Comparison of ENCODE assay signal across 16 mouse cellular contexts in genomic region chr5:64342138-64342537, GRCm38 (mm10).
DNase-seq lines count a peak whose midpoint lies in the region; ATAC-seq and TF ChIP-seq lines count a peak whose summit lies in the region.
"Had no signal": no experiment of that assay in that cellular context is flagged by ENCODE, and none has a peak within 500 bp of the region (broad histone marks: within the 10 kb centered on the region; RNA-seq: fewer than 3 reads in every experiment).

No protein-coding gene starts in this region.

- intact Hi-C loops in left cerebral cortex, adult 2 months (cut with DNase I): loop anchor here (5.0 kb wide), 1 partner anchor 45 kb away; no protein-coding TSS in a partner anchor

- 0 out of 2 replicates have a peak, but pooled peaks cover 12% of the 10 kb centered on the region for H3K36me3 ChIP-seq in kidney, embryonic 16.5 days (ENCODE audit: insufficient read depth, low read length)
- H3K36me3 ChIP-seq in hindbrain, embryonic 12.5 days: no peaks in the 10 kb centered on the region; the same call in 1 of the 2 replicates
- H3K36me3 ChIP-seq: hindbrain, embryonic 15.5 days had no signal

- no peak overlapping the region for H3K4me3 ChIP-seq in kidney, embryonic 16.5 days (ENCODE audit: low read length)
- no peak overlapping the region for H3K4me3 ChIP-seq in hindbrain, embryonic 12.5 days
- no peak overlapping the region for H3K4me3 ChIP-seq in left cerebral cortex, adult 2 months
- H3K4me3 ChIP-seq: erythroblast, embryonic 14.5 days; hindbrain, embryonic 15.5 days had no signal

- H3K27ac ChIP-seq in kidney, embryonic 16.5 days (ENCODE audit: low read length): peak overlapping the region; percentile 41
- H3K27ac ChIP-seq in hindbrain, embryonic 12.5 days: no peak overlapping the region
- no peak overlapping the region for H3K27ac ChIP-seq in left cerebral cortex, adult 2 months
- H3K27ac ChIP-seq: hindbrain, embryonic 15.5 days had no signal

- WGBS in kidney, embryonic 16.5 days: 57% methylated on average over 10 of the region's 10 CpGs
- WGBS in hindbrain, embryonic 12.5 days: 87% methylated on average over 10 of the region's 10 CpGs

- no peak overlapping the region for H3K4me2 ChIP-seq in kidney, embryonic 16.5 days (replicated peaks; ENCODE audit: low read depth, low read length)
- no peak overlapping the region for H3K4me2 ChIP-seq in hindbrain, embryonic 12.5 days (replicated peaks)
- H3K4me2 ChIP-seq: heart, embryonic 11.5 days; hindbrain, embryonic 15.5 days had no signal

- no peaks in the 10 kb centered on the region for H3K9me3 ChIP-seq in kidney, embryonic 16.5 days (ENCODE audit: low read length)
- H3K9me3 ChIP-seq in hindbrain, embryonic 12.5 days (replicated peaks): no peaks in the 10 kb centered on the region
- H3K9me3 ChIP-seq: hindbrain, embryonic 15.5 days had no signal

- H3K4me1 ChIP-seq in kidney, embryonic 16.5 days (ENCODE audit: insufficient read depth, low read length): peaks cover 41% of the 10 kb centered on the region
- peaks cover 22% of the 10 kb centered on the region for H3K4me1 ChIP-seq in hindbrain, embryonic 12.5 days

- no peak for ATAC-seq in kidney, embryonic 16.5 days (ENCODE audit: low FRiP score, low TSS enrichment)
- peak; percentile 61 for ATAC-seq in common myeloid progenitor, adult 5-6 weeks (replicated peaks; ENCODE audit: low read depth, poor library complexity, severe bottlenecking)
- peak; percentile 58 for ATAC-seq in megakaryocyte, adult 5-6 weeks (ENCODE audit: poor library complexity, severe bottlenecking)
- ATAC-seq in hindbrain, embryonic 12.5 days (ENCODE audit: low FRiP score): no peak

- no peak for TF ChIP-seq CTCF in left cerebral cortex, adult 2 months (IDR thresholded peaks at IDR 0.05)

- no peak overlapping the region for H3K9ac ChIP-seq in kidney, embryonic 16.5 days (replicated peaks; ENCODE audit: low read length)
- no peak overlapping the region for H3K9ac ChIP-seq in hindbrain, embryonic 12.5 days
- H3K9ac ChIP-seq: hindbrain, embryonic 15.5 days had no signal

- no peaks in the 10 kb centered on the region for H3K27me3 ChIP-seq in kidney, embryonic 16.5 days (ENCODE audit: insufficient read depth, low read length)
- H3K27me3 ChIP-seq in hindbrain, embryonic 12.5 days: no peaks in the 10 kb centered on the region
- H3K27me3 ChIP-seq: hindbrain, embryonic 15.5 days had no signal

- no peak for DNase-seq in kidney, adult 9 months
- peak; percentile 50 for DNase-seq in CD4-positive, CD25-positive, alpha-beta regulatory T cell, adult 2 months (ENCODE audit: low read depth, low spot score)
- no peak for DNase-seq in cerebellum, postnatal 36 days
- no peak for DNase-seq in left cerebral cortex, adult 2 months (ENCODE audit: extremely low spot score in 1 of 2, low spot score in 2 of 2)
- DNase-seq: adrenal gland, adult 8-10 months; cerebellum, adult 11 months; embryo, embryonic 11 days; kidney, postnatal 4 days; lung, postnatal 4 days had no signal

Comparison
In these comparisons a context has a peak if more than half of its experiments do, and no peak if none do; other contexts are left out.
1. ATAC-seq: peak in common myeloid progenitor, adult 5-6 weeks (single experiment) and megakaryocyte, adult 5-6 weeks (single experiment); none in kidney, embryonic 16.5 days (single experiment) and hindbrain, embryonic 12.5 days (single experiment).